Mouse (Mus musculus) small intestine, adult 10 weeks (tissue): Measurements from ENCODE around the gene Rhcg. TPM values are rescaled to one million over a fixed set of nuclear protein-coding genes. Genes with fewer than 3 reads are reported as not detected.

ENCODE experiments used
- polyA plus RNA-seq: library from polyadenylated mRNA; stranded (reverse); fragments of 350-450 nt; fragmentation: Illumina TruSeq; extraction: RNeasy Lipid Tissue Mini Kit (QIAGEN cat#74804); gene quantifications from one replicate; pipeline ENCODE4 v1.2.3, GENCODE M21; 2014; ENCODE audit warnings: low replicate concordance

Rhcg gene
- not detected for polyA plus RNA-seq

DNA sequence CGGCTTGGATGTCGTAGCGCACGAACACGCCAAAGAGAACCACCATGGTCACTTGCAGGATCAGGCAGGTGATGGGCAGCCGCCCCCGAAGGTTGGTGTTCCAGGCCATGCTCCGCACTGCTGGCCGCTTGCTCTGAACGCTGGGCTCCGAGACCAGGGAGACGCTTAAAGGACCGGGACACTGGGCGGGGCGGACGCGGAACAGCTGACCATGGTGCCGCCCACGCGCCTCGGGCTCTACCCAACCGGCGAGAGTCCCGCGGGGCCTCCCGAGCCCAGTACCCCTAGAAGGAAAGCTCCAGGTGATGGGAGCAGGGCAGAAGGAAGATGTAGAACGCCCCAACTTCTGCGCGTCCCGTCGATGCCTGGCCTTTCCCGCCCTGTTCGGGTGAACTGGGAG, at the start of gene Rhcg:
Gene Rhcg (minus strand): TSS at position 240 of the 400 bp plus-strand sequence.

DNA sequence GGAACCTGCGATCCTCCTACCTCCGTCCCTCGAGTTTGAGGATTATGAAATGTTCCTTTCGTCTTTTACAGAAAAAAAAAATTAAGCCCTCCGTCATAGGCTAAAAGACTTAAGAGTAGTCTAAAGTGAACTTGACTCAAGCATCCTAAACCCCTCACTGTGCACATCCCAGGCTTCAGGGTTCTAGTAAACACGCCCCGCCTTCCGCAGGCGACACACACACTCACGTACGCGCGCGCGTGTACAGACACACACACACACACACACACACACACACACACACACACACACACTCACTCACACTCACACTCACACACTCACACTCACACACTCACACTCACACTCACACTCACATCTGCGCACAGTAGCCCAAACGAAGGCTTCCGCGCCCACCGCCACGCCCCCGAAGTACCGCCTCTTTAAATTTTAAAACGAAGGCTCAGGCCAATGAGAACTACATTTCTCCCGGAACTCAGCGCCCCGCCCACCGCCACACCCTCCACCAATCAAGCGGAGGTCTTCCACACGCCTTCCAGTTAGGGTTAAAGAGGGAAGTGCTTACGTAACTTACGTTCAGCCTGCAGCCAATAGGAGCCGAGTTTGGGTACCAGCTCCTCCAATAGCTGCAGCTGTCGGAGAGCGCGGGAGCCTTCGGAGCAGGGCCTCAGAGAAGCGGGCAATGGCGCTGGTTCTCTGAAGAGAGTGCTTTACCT, 42.3 kb upstream of the Rhcg start, which contains the start of gene Ticrr:
Gene Ticrr (plus strand): TSS at position 619 of the 713 bp plus-strand sequence.

Other genes with a start within 250 kb of the Rhcg start
- gene Rlbp1, start 230.6 kb downstream of the Rhcg start, polyA plus RNA-seq: not detected
- gene Fanci, start 225.7 kb downstream of the Rhcg start, polyA plus RNA-seq: 1.7 TPM
- 33.3 TPM for gene Polg, start 151.3 kb downstream of the Rhcg start, polyA plus RNA-seq
- gene Ticrr, start 42.5 kb upstream of the Rhcg start, polyA plus RNA-seq: 2.8 TPM
- gene Kif7, start 98.1 kb upstream of the Rhcg start, polyA plus RNA-seq: 0.11 TPM
- 3.3 TPM for gene Plin1, start 115.2 kb upstream of the Rhcg start, polyA plus RNA-seq
- gene Pex11a, start 125.5 kb upstream of the Rhcg start, polyA plus RNA-seq: 52.2 TPM
- gene Wdr93, start 125.5 kb upstream of the Rhcg start, polyA plus RNA-seq: 0.37 TPM
- gene Mesp1, start 176.1 kb upstream of the Rhcg start, polyA plus RNA-seq: not detected
- not detected for gene Mesp2, start 193.1 kb upstream of the Rhcg start, polyA plus RNA-seq
- 714 TPM for gene Anpep, start 243.4 kb upstream of the Rhcg start, polyA plus RNA-seq